9 mouse cellular contexts compared by ENCODE assay signal in the genomic region with DNA sequence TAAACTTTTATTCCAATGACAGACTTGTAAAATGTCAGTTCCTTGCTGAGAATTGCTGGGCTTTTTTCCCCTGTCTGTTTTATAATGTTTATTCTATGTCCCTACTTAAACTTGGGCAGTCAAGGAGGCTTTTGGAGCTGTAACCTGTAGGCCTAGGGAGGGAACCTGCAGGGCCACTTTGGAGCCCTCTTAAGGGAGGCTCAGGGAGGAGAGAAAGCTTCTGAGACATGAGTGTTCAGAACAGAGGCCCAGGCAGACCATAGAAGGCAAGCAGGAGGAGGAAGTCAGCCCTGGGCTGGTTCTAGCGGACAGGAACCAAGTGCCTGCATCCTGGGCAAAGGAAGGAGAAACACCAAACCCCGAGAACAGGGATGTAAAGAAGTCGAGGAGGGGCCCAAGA. TPM values are rescaled to one million over a fixed set of nuclear protein-coding genes. Genes with fewer than 3 reads are reported as not detected.
A peak's percentile ranks its signal among the peaks of the same experiment; 100 is the strongest.
DNase-seq lines count a peak whose midpoint lies in the region; ATAC-seq and TF ChIP-seq lines count a peak whose summit lies in the region.
"Had no signal": no experiment of that assay in that cellular context is flagged by ENCODE, and none has a peak within 500 bp of the region (broad histone marks: within the 10 kb centered on the region; RNA-seq: fewer than 3 reads in every experiment).

No protein-coding gene starts in this region.

- peak overlapping the region; percentile 4; the same call in 1 of the 2 replicates for H3K27ac ChIP-seq in left cerebral cortex, adult 2 months
- H3K27ac ChIP-seq in embryonic facial prominence, embryonic 12.5 days = no peak overlapping the region
- no peak overlapping the region for H3K27ac ChIP-seq in limb, embryonic 15.5 days

- 56% methylated on average over 3 of the region's 3 CpGs for WGBS in embryonic facial prominence, embryonic 12.5 days
- 57% methylated on average over 3 of the region's 3 CpGs for WGBS in limb, embryonic 15.5 days

- H3K27me3 ChIP-seq in embryonic facial prominence, embryonic 12.5 days = no peaks in the 10 kb centered on the region
- H3K27me3 ChIP-seq in limb, embryonic 15.5 days = no peaks in the 10 kb centered on the region
- no peaks in the 10 kb centered on the region for H3K27me3 ChIP-seq in splenic B cell, adult 2 months (ENCODE audit: control insufficient read depth, insufficient read depth, low read length, poor library complexity, severe bottlenecking)

- TF ChIP-seq CTCF in left cerebral cortex, adult 2 months (IDR thresholded peaks at IDR 0.05) = no peak

- DNase-seq in left cerebral cortex, adult 2 months (ENCODE audit: extremely low spot score in 1 of 2, low spot score in 2 of 2) = no peak
- DNase-seq in left cerebral cortex, postnatal 10 days (ENCODE audit: extremely low spot score in 1 of 2, low spot score in 2 of 2) = no peak
- DNase-seq in splenic B cell, adult 2 months (ENCODE audit: low read depth, low spot score) = peak; percentile 42
- no peak for DNase-seq in cerebellum, postnatal 14 days
- no peak for DNase-seq in cerebellum, postnatal 4 days (ENCODE audit: low spot score in 2 of 2)
- DNase-seq: adrenal gland, adult 8-10 months had no signal

- no peaks in the 10 kb centered on the region for H3K9me3 ChIP-seq in embryonic facial prominence, embryonic 12.5 days
- H3K9me3 ChIP-seq in limb, embryonic 15.5 days = no peaks in the 10 kb centered on the region

- H3K4me2 ChIP-seq in embryonic facial prominence, embryonic 12.5 days (replicated peaks) = 0 out of 2 replicates have a peak overlapping the region, but pooled peaks have one; percentile 99
- H3K4me2 ChIP-seq in limb, embryonic 15.5 days = peak overlapping the region; percentile 99

- H3K36me3 ChIP-seq in embryonic facial prominence, embryonic 12.5 days = no peaks in the 10 kb centered on the region
- no peaks in the 10 kb centered on the region for H3K36me3 ChIP-seq in limb, embryonic 15.5 days
- no peaks in the 10 kb centered on the region for H3K36me3 ChIP-seq in splenic B cell, adult 2 months (ENCODE audit: control insufficient read depth, insufficient read depth, low read length, poor library complexity, severe bottlenecking)

- H3K4me3 ChIP-seq in left cerebral cortex, adult 2 months = no peak overlapping the region
- H3K4me3 ChIP-seq in embryonic facial prominence, embryonic 12.5 days = no peak overlapping the region
- peak overlapping the region; percentile 55 for H3K4me3 ChIP-seq in limb, embryonic 15.5 days

- ATAC-seq in embryonic facial prominence, embryonic 12.5 days (ENCODE audit: insufficient number of reproducible peaks, insufficient read depth, low FRiP score, low TSS enrichment) = no peak
- no peak for ATAC-seq in limb, embryonic 15.5 days (ENCODE audit: insufficient number of reproducible peaks, low FRiP score, low TSS enrichment, low read depth)
- no peak for ATAC-seq in activated CD4-positive, CD25-positive, alpha-beta regulatory T cell, adult 4 months

- H3K9ac ChIP-seq in embryonic facial prominence, embryonic 12.5 days = no peak overlapping the region
- no peak overlapping the region for H3K9ac ChIP-seq in limb, embryonic 15.5 days

- intact Hi-C loops in left cerebral cortex, adult 2 months (cut with DNase I) = no loop called here
- intact Hi-C loops in left cerebral cortex, postnatal 10 days (cut with DNase I) = no loop called here

- H3K4me1 ChIP-seq in embryonic facial prominence, embryonic 12.5 days = peaks cover 24% of the 10 kb centered on the region
- peaks cover 56% of the 10 kb centered on the region for H3K4me1 ChIP-seq in limb, embryonic 15.5 days

RNA-seq across cellular contexts. Expression of a gene that starts 56.3 kb away (rescaled TPM):
- 10 to 100 TPM; 71.4 to 75.1 TPM for total RNA-seq in left cerebral cortex, adult 2 months (2021)
- total RNA-seq in left cerebral cortex, postnatal 10 days (2021) = 10 to 100 TPM; 71.3 to 79.0 TPM
- 29.4 and 33.0 TPM in 2 replicates for polyA plus RNA-seq in embryonic facial prominence, embryonic 12.5 days (2016; fragmentation: Nextera tagmentation; extraction: Ambion mirVana)
- polyA plus RNA-seq in limb, embryonic 15.5 days (2015; fragmentation: Nextera tagmentation; extraction: Ambion mirVana) = 56.8 and 72.0 TPM in 2 replicates
- polyA plus RNA-seq in activated CD4-positive, CD25-positive, alpha-beta regulatory T cell, adult 4 months (2017; shearing (Covaris generic)) = 100 to 1,000 TPM; 176 to 194 TPM
